Mouse (Mus musculus): ENCODE data around the gene Ppp1r1b.

- no peak for TF ChIP-seq CTCF (IDR thresholded peaks at IDR 0.05; ENCODE audit: borderline replicate concordance, extremely low read depth, insufficient read depth, insufficient read length)
- TF ChIP-seq POLR2A (IDR thresholded peaks at IDR 0.05; ENCODE audit: borderline replicate concordance, extremely low read depth, insufficient read depth, insufficient read length, poor library complexity, severe bottlenecking) = no peak
Measured at GRCm38 (mm10) chr11:98354445-98354844, 6.2 kb downstream of the Ppp1r1b start.

Data from brain, embryonic 14.5 days (tissue).